Mouse (Mus musculus) heart, postnatal 0 days (tissue): ENCODE measurements at regions not wholly inside any gene's neighbourhood (a gene's known extent, or its start where the extent isn't known, plus 50 kb on each side); places are given as distances from the start of the nearest gene placed in this dataset.

Experiments
- CTCF ChIP-seq: IDR thresholded peaks from 2 replicates; pipeline ENCODE4 v1.5.1; 2016; ENCODE audit warnings: antibody characterized with exemption, control low read depth, low read depth
- EP300 ChIP-seq: IDR thresholded peaks from 2 replicates; pipeline ENCODE4 v1.6.1; 2016; ENCODE audit warnings: antibody characterized with exemption, low read depth

GRCm38 (mm10) chr15:11745629-11746372 lies 161.3 kb downstream of the Npr3 start:
- TF ChIP-seq CTCF, result no peak
- no peak for TF ChIP-seq EP300
